Mouse (Mus musculus): ENCODE results near the gene Rhoa. TPM values are rescaled to one million over a fixed set of nuclear protein-coding genes. Genes with fewer than 3 reads are reported as not detected.
"Not testable (repeated sequence)": the region's sequence is repeated elsewhere in the genome, so short reads cannot be mapped to it uniquely, and the experiment has no call there.

Rhoa gene
- polyA plus RNA-seq, 2 experiments from 2014 or later = 294 to 378 TPM

GRCm38 (mm10) chr9:108289347-108289746 is 16.6 kb upstream of the Rhoa start:
- ATAC-seq = no peak

DNA sequence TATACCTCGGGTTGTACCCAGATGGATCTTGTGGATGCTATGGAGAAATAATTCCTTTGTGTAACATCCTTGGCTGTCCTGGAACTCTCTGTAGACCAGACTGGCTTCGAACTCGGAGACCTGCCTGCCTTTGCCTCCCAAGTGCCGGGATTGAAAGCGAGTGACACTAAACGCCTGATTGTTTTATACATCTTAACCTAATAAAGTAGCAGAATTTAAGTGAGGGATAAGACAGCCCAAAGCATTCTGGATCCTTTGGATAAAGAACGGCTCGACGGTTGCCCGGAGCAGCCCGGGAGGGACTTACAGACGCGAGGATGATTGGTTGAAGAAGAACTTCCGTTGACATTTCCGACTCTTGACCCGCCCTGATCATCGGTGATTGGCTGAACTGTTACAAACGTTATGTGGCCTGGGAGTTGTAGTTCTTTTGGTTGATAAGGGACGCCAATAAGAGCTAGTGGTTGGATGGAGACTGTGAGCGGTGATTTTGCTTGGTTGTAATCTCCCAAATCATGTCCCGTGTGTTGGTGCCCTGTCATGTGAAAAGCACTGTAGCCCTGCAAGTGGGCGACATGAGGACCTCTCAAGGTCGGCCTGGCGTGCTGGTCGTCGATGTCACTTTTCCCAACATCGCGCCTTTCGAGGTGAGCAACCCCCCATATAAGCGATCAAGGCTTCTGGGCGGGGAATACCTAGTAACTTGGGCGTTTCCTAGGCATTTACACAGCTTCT is 15.7 kb upstream of the Rhoa start, which contains the start of gene Nicn1:
Gene Nicn1, plus strand, starts transcription at position 414 of the 735 bp plus-strand sequence.
- ATAC-seq = peak; percentile 100

- ATAC-seq = no peak
Observed at GRCm38 (mm10) chr9:108290773-108291172, 15.2 kb upstream of the Rhoa start.

DNA sequence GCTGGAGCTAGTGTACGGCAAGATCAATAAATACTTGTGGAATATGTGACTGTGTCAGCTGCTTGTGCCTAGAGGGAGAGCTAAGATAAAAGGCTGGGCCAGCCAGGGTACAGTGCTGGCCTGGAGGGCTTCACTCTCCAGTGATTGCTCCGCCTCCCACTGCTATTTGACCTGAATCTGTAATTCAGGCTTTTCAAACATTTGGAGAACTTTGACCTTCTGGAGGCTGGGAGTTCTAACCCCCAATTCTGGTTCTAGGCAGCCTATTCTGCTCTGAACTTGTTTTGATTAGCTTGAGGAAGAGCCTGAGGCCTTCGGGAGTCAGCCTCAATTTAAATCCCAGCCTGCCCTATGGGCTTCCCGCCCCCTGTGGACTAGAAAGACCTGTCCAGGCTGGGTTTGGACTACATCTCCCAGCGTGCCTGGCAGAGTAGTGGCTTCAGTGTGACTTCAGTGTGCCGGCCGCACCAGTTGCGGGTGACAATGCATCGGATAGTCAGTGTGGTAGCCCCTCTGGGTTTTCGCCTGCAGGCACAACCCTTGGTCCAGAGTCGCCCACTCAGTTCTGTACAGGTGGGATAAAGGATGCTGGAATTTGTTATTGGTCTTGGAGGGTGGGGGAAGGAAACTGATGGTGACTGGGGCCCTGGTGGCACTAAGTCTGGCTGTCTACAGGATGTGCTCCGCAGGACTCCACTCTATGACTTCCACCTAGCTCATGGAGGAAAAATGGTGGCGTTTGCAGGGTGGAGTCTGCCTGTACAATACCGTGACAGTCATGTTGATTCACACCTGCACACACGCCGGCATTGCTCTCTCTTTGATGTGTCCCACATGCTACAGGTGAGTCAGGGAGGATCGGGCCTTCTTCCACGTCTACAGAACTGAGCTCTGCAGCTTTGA is 9.2 kb upstream of the Rhoa start, which contains the start of gene Amt:
Gene Amt, plus strand, starts transcription at position 401 of the 903 bp plus-strand sequence.
- no peak for ATAC-seq

GRCm38 (mm10) chr9:108301853-108302252 is 4.1 kb upstream of the Rhoa start:
- no peak for ATAC-seq

- ATAC-seq = no peak
Observed at GRCm38 (mm10) chr9:108304716-108305115, 1.2 kb upstream of the Rhoa start.

- no peak for ATAC-seq
Observed at GRCm38 (mm10) chr9:108305170-108305569, 759 bp upstream of the Rhoa start.

- ATAC-seq = peak; percentile 53
Observed at GRCm38 (mm10) chr9:108306571-108306980, 647 bp downstream of the Rhoa start.

- no peak for ATAC-seq
Observed at GRCm38 (mm10) chr9:108307021-108307807, 1.3 kb downstream of the Rhoa start.

DNA sequence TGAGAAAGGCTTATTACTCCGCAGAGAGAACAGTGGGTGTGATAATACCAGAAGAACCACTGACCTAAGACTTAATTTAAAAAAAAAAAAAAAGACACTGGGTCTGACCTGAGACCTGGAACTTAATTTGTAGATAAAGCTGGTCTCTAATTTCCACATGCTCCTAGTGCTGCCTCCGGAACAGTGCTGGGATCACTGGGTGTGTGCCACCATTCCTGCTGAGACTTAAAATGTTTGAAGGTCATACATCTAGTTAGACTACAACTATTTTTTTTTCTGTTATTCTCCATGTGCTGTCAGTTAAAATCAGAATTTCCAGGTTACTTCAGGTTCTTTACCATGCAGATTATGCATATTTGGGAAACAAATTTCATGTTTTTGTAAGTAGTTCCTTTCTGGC is 2.2 kb downstream of the Rhoa start:
- ATAC-seq = no peak

- ATAC-seq = no peak
Observed at GRCm38 (mm10) chr9:108317572-108317971, 11.6 kb downstream of the Rhoa start.

- no peak for ATAC-seq
Observed at GRCm38 (mm10) chr9:108318462-108318861, 12.5 kb downstream of the Rhoa start.

GRCm38 (mm10) chr9:108322054-108322453 is 16.1 kb downstream of the Rhoa start:
- not testable (repeated sequence) for ATAC-seq

GRCm38 (mm10) chr9:108324784-108325183 is 18.9 kb downstream of the Rhoa start:
- ATAC-seq = no peak

DNA sequence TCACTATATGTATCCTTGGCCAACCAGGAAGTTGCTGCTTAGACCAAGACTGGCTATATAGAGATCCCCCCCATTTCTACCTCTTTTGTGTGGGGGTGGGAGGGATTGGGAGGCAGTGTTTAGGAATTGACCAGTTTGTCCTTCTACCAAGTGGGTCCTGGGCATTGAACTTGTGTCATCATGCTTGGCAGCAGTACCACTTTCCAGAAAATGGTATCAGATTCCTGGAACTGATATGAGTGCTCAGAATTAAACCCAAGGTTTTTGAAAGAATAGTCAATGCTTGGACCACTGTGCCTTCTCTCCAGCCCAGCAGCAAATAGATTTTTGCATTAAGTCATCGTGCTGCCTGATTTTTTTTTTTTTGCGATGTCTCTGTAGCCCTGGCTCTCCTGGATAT is 19.9 kb downstream of the Rhoa start:
- ATAC-seq = no peak

GRCm38 (mm10) chr9:108337848-108338550 is 32.1 kb downstream of the Rhoa start:
- no peak for ATAC-seq

GRCm38 (mm10) chr9:108338551-108338885 is 32.6 kb downstream of the Rhoa start:
- no peak for ATAC-seq

DNA sequence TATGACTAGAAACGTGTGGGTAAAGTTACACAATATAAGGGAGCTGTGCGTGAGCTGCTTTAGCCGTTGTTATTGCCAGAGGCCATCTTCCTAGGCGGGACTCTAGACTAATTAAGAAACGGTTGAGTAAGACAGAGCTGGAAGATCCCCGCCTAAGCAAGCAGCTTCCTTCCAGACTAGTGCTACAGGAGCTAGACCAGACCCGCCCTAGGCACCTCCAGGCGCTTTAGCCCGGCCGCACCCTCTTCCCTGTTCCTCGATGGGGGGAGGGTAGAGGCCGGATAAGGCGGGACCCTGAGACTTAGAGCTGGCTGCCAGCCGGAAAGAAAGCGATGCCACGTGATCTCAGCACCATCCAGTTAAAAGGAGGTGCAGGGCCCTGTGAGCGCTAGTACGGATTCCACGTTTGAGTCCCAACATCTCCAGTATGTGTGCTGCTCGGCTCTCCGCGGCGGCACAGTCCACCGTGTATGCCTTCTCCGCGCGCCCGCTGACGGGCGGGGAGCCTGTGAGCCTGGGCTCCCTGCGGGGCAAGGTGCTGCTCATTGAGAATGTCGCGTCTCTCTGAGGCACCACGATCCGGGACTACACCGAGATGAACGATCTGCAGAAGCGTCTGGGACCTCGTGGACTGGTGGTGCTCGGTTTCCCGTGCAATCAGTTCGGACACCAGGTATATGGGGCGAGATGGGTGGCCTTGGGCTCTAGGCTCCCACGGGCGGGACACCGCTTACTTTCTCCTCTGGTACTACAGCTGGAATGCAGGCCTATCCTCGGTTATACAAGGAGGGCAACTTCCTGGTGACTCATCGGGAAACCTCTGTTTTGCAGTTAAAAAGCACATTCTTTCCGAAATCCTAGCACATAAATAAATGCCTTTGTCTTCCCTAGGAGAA is 33.2 kb downstream of the Rhoa start, which contains the start of gene Gpx1:
Gene Gpx1, plus strand, starts transcription at position 18 of the 896 bp plus-strand sequence.
- ATAC-seq = peak; percentile 95

DNA sequence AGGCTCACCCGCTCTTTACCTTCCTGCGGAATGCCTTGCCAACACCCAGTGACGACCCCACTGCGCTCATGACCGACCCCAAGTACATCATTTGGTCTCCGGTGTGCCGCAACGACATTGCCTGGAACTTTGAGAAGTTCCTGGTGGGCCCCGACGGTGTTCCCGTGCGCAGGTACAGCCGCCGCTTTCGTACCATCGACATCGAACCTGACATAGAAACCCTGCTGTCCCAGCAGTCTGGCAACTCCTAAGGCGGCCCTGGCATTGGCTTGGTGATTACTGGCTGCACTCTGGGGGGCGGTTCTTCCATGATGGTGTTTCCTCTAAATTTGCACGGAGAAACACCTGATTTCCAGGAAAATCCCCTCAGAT is 33.9 kb downstream of the Rhoa start:
- ATAC-seq = no peak

DNA sequence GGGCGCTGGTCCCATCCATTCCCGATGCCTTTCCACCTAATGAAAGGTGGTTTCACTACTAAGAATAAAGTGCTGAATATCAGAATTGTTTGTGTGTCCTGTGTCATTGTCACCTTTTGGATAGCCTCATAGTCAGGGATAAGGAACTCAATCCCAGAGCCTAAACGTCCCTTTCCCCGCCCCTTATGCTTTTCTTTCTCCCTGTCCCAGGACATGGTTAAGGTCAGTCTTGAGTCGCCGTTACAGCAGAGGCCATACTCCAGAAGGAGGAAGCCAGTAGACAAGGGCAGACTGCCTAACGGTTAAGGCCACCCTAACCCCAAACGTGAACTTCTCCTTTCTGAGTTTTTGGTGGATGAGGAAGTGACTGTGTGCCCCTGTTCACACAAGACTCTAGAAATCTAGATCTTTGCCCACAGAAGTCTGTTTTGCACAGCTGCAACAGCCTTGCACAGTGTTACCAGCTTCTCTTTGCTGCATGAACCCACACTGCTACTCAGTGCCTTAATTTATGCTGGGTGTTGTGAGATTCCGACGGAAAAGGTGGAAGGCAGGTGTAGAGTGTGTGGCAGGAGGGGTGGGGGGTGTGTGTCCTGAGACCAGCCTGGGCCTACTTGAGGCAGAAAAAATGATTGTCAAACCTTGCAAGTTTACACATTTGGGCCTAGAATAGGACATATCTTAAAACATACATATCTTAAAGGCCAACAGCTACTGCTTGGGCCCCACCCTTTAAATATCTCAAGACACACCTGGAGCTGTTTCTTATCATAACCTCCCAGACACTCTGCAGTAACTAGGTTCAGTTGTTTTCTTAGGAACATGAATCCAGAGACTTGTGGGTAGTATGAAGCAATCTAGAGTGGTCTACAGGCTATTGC is 34.6 kb downstream of the Rhoa start:
- no peak for ATAC-seq

Data from activated CD4-positive, CD25-positive, alpha-beta regulatory T cell, adult 4 months (primary cell).